Mouse (Mus musculus) spleen, adult 2 months (tissue): ENCODE measurements around the gene Pip5k1a. TPM values are rescaled to one million over a fixed set of nuclear protein-coding genes. Genes with fewer than 3 reads are reported as not detected.

Source experiments
- DNase-seq, 2 experiments: peaks; one replicate each; pipeline versions ENCODE4 v3.0.0 to v3.0.0-alpha.2; 2012 to 2021; ENCODE audit warnings: low spot score in 2 of 2, low read depth in 1 of 2
- H3K27ac ChIP-seq: fragments of 200-500 bp; 2 replicates; pipeline ENCODE4 v1.5.1; 2012; ENCODE audit warnings: low read length, inconsistent platforms; ENCODE audit not compliant: insufficient read depth
- H3K27me3 ChIP-seq: fragments of 200-500 bp; 2 replicates; pipeline ENCODE4 v1.6.1; 2012; ENCODE audit warnings: mild to moderate bottlenecking, moderate library complexity, low read length, inconsistent platforms; ENCODE audit not compliant: control insufficient read depth, insufficient read depth
- H3K36me3 ChIP-seq: fragments of 200-500 bp; 2 replicates; pipeline ENCODE4 v1.6.1; 2012; ENCODE audit warnings: mild to moderate bottlenecking, low read length, inconsistent platforms; ENCODE audit not compliant: control insufficient read depth, insufficient read depth
- H3K4me1 ChIP-seq: fragments of 200-500 bp; 2 replicates; pipeline ENCODE4 v1.6.1; 2011; ENCODE audit warnings: inconsistent platforms; ENCODE audit not compliant: control insufficient read depth, insufficient read depth, insufficient read length
- H3K4me3 ChIP-seq: fragments of 200-500 bp; 2 replicates; pipeline ENCODE4 v1.5.1; 2011; ENCODE audit warnings: mild to moderate bottlenecking, inconsistent platforms; ENCODE audit not compliant: insufficient read depth, insufficient read length; ENCODE audit errors: extremely low read depth
- CTCF ChIP-seq: fragments of 200-500 bp; IDR thresholded peaks from 2 replicates; pipeline ENCODE4 v1.5.1; 2011; ENCODE audit warnings: mild to moderate bottlenecking, inconsistent platforms; ENCODE audit not compliant: insufficient read depth, insufficient read length, insufficient replicate concordance; ENCODE audit errors: extremely low read depth
- POLR2A ChIP-seq: fragments of 200-500 bp; IDR thresholded peaks from 2 replicates; pipeline ENCODE4 v1.6.1; 2011; ENCODE audit warnings: low read depth, low read length, inconsistent platforms
- WGBS: fragments of 180-500 bp; shearing (Covaris S2); methylation state at CpG from one replicate; pipeline ENCODE4 v1.1.7; 2018; 5-methylcytosine and 5-hydroxymethylcytosine counted together
- polyA plus RNA-seq: library from polyadenylated mRNA; depleted of rRNA; stranded (reverse); fragments of >200 nt; gene quantifications from 2 replicates; pipeline ENCODE4 v1.2.3, GENCODE M21; 2012; rRNA removed

Gene Pip5k1a
- polyA plus RNA-seq: 14.1 and 14.4 TPM in 2 replicates

- TF ChIP-seq POLR2A (peak; percentile 37; the same call in 1 of the 2 replicates), CTCF (no peak)
- Histone ChIP-seq H3K27ac (peak within 1 kb of the TSS; percentile 57), H3K27me3 (no peaks in the 10 kb centered on the region), H3K36me3 (peaks cover 2% of the 10 kb centered on the region; the same call in 1 of the 2 replicates), H3K4me3 (peak within 1 kb of the TSS; percentile 84), H3K4me1 (peaks cover 4% of the 10 kb centered on the region; the same call in 1 of the 2 replicates)
- peak; percentile 92 to 98 for DNase-seq
- under 1% methylated on average over 51 of the region's 51 CpGs for WGBS
Measured at GRCm38 (mm10) chr3:95106338-95107117, at the start of gene Pip5k1a. Gene Pip5k1a, minus strand, starts transcription at chr3:95106930.

- H3K36me3 ChIP-seq: no peaks in the 10 kb centered on the region
- WGBS: 34% methylated on average over 4 of the region's 4 CpGs
- H3K4me3 ChIP-seq: no peak overlapping the region
- no peaks in the 10 kb centered on the region for H3K27me3 ChIP-seq
- no peaks in the 10 kb centered on the region for H3K4me1 ChIP-seq
- DNase-seq: peak in 1 of 2 experiments; percentile 62
- H3K27ac ChIP-seq: no peak overlapping the region
- TF ChIP-seq POLR2A: no peak
- peak; percentile 67; the same call in 1 of the 2 replicates for TF ChIP-seq CTCF
Measured at GRCm38 (mm10) chr3:95153874-95154273, 47.1 kb upstream of the Pip5k1a start.

- WGBS: 78% methylated on average over 3 of the region's 3 CpGs
- no peak overlapping the region for H3K27ac ChIP-seq
- no peaks in the 10 kb centered on the region for H3K27me3 ChIP-seq
- no peaks in the 10 kb centered on the region for H3K4me1 ChIP-seq
- no peak for DNase-seq
- no peaks in the 10 kb centered on the region for H3K36me3 ChIP-seq
- H3K4me3 ChIP-seq: no peak overlapping the region
- no peak for TF ChIP-seq POLR2A
- TF ChIP-seq CTCF: no peak
Measured at GRCm38 (mm10) chr3:95147924-95148323, 41.2 kb upstream of the Pip5k1a start.

GRCm38 (mm10) chr3:95142617-95143011 lies 35.9 kb upstream of the Pip5k1a start:
- H3K27me3 ChIP-seq: no peaks in the 10 kb centered on the region

GRCm38 (mm10) chr3:95141952-95142616 lies 35.4 kb upstream of the Pip5k1a start, which contains the start of gene Tnfaip8l2:
Gene Tnfaip8l2, minus strand, starts transcription at chr3:95142360.
- Histone ChIP-seq H3K4me3 (peak within 1 kb of the TSS; percentile 82), H3K27ac (peak within 1 kb of the TSS; percentile 94), H3K36me3 (peaks cover 12% of the 10 kb centered on the region), H3K27me3 (no peaks in the 10 kb centered on the region), H3K4me1 (peaks cover 17% of the 10 kb centered on the region; the same call in 1 of the 2 replicates)
- no peak for TF ChIP-seq CTCF
- peak; percentile 88 for TF ChIP-seq POLR2A
- 19% methylated on average over 10 of the region's 10 CpGs for WGBS
- peak; percentile 50 to 75 for DNase-seq

More at GRCm38 (mm10) chr3:95142617-95143011, 35.9 kb upstream of the Pip5k1a start:
- DNase-seq: peak; percentile 75 to 88
- TF ChIP-seq CTCF (peak; percentile 96), POLR2A (no peak)
- peaks cover 17% of the 10 kb centered on the region; the same call in 1 of the 2 replicates for H3K4me1 ChIP-seq
- H3K4me3 ChIP-seq: peak overlapping the region; percentile 82; the same call in 1 of the 2 replicates
- H3K27ac ChIP-seq: peak overlapping the region; percentile 94; the same call in 1 of the 2 replicates
- H3K36me3 ChIP-seq: peaks cover 12% of the 10 kb centered on the region
- 7% methylated on average over 5 of the region's 5 CpGs for WGBS

GRCm38 (mm10) chr3:95141474-95141873 lies 34.7 kb upstream of the Pip5k1a start:
- 9% methylated on average over 9 of the region's 9 CpGs for WGBS
- DNase-seq: peak; percentile 53 to 77

More at GRCm38 (mm10) chr3:95141474-95141873, 34.7 kb upstream of the Pip5k1a start:
- Histone ChIP-seq H3K4me3 (peak overlapping the region; percentile 82), H3K4me1 (peaks cover 22% of the 10 kb centered on the region; the same call in 1 of the 2 replicates), H3K27ac (peak overlapping the region; percentile 94), H3K27me3 (no peaks in the 10 kb centered on the region), H3K36me3 (peaks cover 12% of the 10 kb centered on the region)
- TF ChIP-seq CTCF (no peak), POLR2A (no peak; the same call in 1 of the 2 replicates)
